Mouse (Mus musculus) heart, postnatal 0 days (tissue): Measurements from ENCODE around the gene Ppa1.

Experiments
- CTCF ChIP-seq: IDR thresholded peaks from 2 replicates; pipeline ENCODE4 v1.5.1; 2016; ENCODE audit warnings: antibody characterized with exemption, control low read depth, low read depth
- EP300 ChIP-seq: IDR thresholded peaks from 2 replicates; pipeline ENCODE4 v1.6.1; 2016; ENCODE audit warnings: antibody characterized with exemption, low read depth

DNA sequence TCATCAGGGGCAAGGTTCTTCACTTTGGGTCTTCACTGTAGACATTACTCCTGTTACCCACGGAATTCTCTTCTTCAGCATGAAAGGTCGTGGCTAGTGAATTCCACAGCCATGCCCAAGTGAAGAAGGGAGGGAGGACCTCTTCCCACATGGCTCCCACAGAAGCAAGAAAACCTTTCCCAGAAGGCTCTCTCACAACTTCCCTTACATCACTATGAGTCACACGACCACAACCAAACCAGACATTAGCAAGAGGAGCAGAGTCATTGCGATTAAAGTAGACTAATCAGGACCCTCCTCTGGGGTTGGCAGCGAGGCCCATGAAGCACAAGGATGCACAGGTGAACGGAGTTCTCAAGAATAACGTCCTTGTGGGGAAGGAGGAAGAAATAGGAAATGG is 11.3 kb upstream of the Ppa1 start:
- no peak for TF ChIP-seq CTCF
- TF ChIP-seq EP300: no peak
